Mouse (Mus musculus): Measurements from ENCODE around the gene Esp23. TPM values are rescaled to one million over a fixed set of nuclear protein-coding genes. Genes with fewer than 3 reads are reported as not detected.
"Not testable (repeated sequence)": the region's sequence is repeated elsewhere in the genome, so short reads cannot be mapped to it uniquely, and the experiment has no call there.

Gene Esp23
- polyA plus RNA-seq (2011; ENCODE audit: insufficient read depth, insufficient read length, low replicate concordance, missing spikeins): not detected in 2 replicates

GRCm38 (mm10) chr17:39076937-39077336 is at the start of gene Esp23:
Gene Esp23, minus strand, starts transcription at chr17:39077037.
- Histone ChIP-seq H3K4me1 (ENCODE audit: control insufficient read depth, insufficient read depth, low read length) (no peaks in the 10 kb centered on the region), H3K4me3 (replicated peaks; ENCODE audit: control insufficient read depth, low read depth, low read length) (no peak within 1 kb of the TSS), H3K27ac (ENCODE audit: control insufficient read depth, insufficient read depth, low read depth, low read length, poor library complexity) (no peak within 1 kb of the TSS)
- WGBS: 35% methylated on average over 1 of the region's 1 CpGs
- no peak for TF ChIP-seq CTCF (IDR thresholded peaks at IDR 0.05; ENCODE audit: control insufficient read depth, insufficient read depth, low read length)
- TF ChIP-seq POLR2A (IDR thresholded peaks at IDR 0.05; ENCODE audit: borderline replicate concordance, control insufficient read depth, low read depth, low read length): no peak

- not testable (repeated sequence) for H3K4me3 ChIP-seq (replicated peaks; ENCODE audit: control insufficient read depth, low read depth, low read length); H3K4me1 ChIP-seq (ENCODE audit: control insufficient read depth, insufficient read depth, low read length); H3K27ac ChIP-seq (ENCODE audit: control insufficient read depth, insufficient read depth, low read depth, low read length, poor library complexity)
- 72% methylated on average over 11 of the region's 11 CpGs for WGBS
Observed at GRCm38 (mm10) chr17:39107126-39107525, 30.3 kb upstream of the Esp23 start.

- H3K4me3 ChIP-seq (replicated peaks; ENCODE audit: control insufficient read depth, low read depth, low read length): no peak within 1 kb of the TSS
- TF ChIP-seq POLR2A (IDR thresholded peaks at IDR 0.05; ENCODE audit: borderline replicate concordance, control insufficient read depth, low read depth, low read length) (no peak), CTCF (IDR thresholded peaks at IDR 0.05; ENCODE audit: control insufficient read depth, insufficient read depth, low read length) (no peak)
- H3K27ac ChIP-seq (ENCODE audit: control insufficient read depth, insufficient read depth, low read depth, low read length, poor library complexity): no peak within 1 kb of the TSS
- H3K4me1 ChIP-seq (ENCODE audit: control insufficient read depth, insufficient read depth, low read length): no peaks in the 10 kb centered on the region
- WGBS: 83% methylated on average over 1 of the region's 1 CpGs
Observed at GRCm38 (mm10) chr17:39095034-39095433, 18.2 kb upstream of the Esp23 start, which contains the start of gene Esp22. Gene Esp22, plus strand, starts transcription at chr17:39095334.

GRCm38 (mm10) chr17:39063641-39064040 is 13.2 kb downstream of the Esp23 start:
- no peak overlapping the region for H3K4me3 ChIP-seq (replicated peaks; ENCODE audit: control insufficient read depth, low read depth, low read length)
- TF ChIP-seq POLR2A (IDR thresholded peaks at IDR 0.05; ENCODE audit: borderline replicate concordance, control insufficient read depth, low read depth, low read length) (no peak), CTCF (IDR thresholded peaks at IDR 0.05; ENCODE audit: control insufficient read depth, insufficient read depth, low read length) (no peak)
- H3K27ac ChIP-seq (ENCODE audit: control insufficient read depth, insufficient read depth, low read depth, low read length, poor library complexity): no peak overlapping the region
- no peaks in the 10 kb centered on the region for H3K4me1 ChIP-seq (ENCODE audit: control insufficient read depth, insufficient read depth, low read length)

- no peaks in the 10 kb centered on the region for H3K4me1 ChIP-seq (ENCODE audit: control insufficient read depth, insufficient read depth, low read length)
- H3K4me3 ChIP-seq (replicated peaks; ENCODE audit: control insufficient read depth, low read depth, low read length): no peak within 1 kb of the TSS
- TF ChIP-seq CTCF (IDR thresholded peaks at IDR 0.05; ENCODE audit: control insufficient read depth, insufficient read depth, low read length) (no peak), POLR2A (IDR thresholded peaks at IDR 0.05; ENCODE audit: borderline replicate concordance, control insufficient read depth, low read depth, low read length) (no peak)
- H3K27ac ChIP-seq (ENCODE audit: control insufficient read depth, insufficient read depth, low read depth, low read length, poor library complexity): no peak within 1 kb of the TSS
Observed at GRCm38 (mm10) chr17:39043241-39043640, 33.6 kb downstream of the Esp23 start, which contains the start of gene Gm21903. Gene Gm21903, minus strand, starts transcription at chr17:39043341.

GRCm38 (mm10) chr17:39036395-39036794 is 40.4 kb downstream of the Esp23 start, which contains the start of gene Esp24:
Gene Esp24, plus strand, starts transcription at chr17:39036695.
- not testable (repeated sequence) for H3K27ac ChIP-seq (ENCODE audit: control insufficient read depth, insufficient read depth, low read depth, low read length, poor library complexity); H3K4me3 ChIP-seq (replicated peaks; ENCODE audit: control insufficient read depth, low read depth, low read length); H3K4me1 ChIP-seq (ENCODE audit: control insufficient read depth, insufficient read depth, low read length)
- WGBS: 82% methylated on average over 3 of the region's 3 CpGs

Other genes starting within 250 kb of the Esp23 start
- not detected in 2 replicates for gene Esp24, start 40.3 kb downstream of the Esp23 start, polyA plus RNA-seq (2011; ENCODE audit: insufficient read depth, insufficient read length, low replicate concordance, missing spikeins)
- not detected in 2 replicates for gene Gm21903, start 33.7 kb downstream of the Esp23 start, polyA plus RNA-seq (2011; ENCODE audit: insufficient read depth, insufficient read length, low replicate concordance, missing spikeins)
- gene Esp22, start 18.3 kb upstream of the Esp23 start, polyA plus RNA-seq (2011; ENCODE audit: insufficient read depth, insufficient read length, low replicate concordance, missing spikeins): not detected in 2 replicates

Data from bone marrow, adult 2 months (tissue).